Mouse (Mus musculus) liver, embryonic 14.5 days (tissue): ENCODE data around the gene Hectd4. TPM values are rescaled to one million over a fixed set of nuclear protein-coding genes. Genes with fewer than 3 reads are reported as not detected.

ENCODE experiments used
- ATAC-seq: fragments of 200-750 bp; cut with Nextera tagmentation; 2 replicates; pipeline ENCODE4 v1.8.0; 2017; ENCODE audit warnings: moderate number of reproducible peaks, mild to moderate bottlenecking, moderate library complexity; ENCODE audit not compliant: insufficient read depth
- DNase-seq, 3 experiments: peaks; one replicate each; pipeline ENCODE4 v3.0.0-alpha.2; 2012 to 2013; ENCODE audit warnings: low read depth in 3 of 3, low spot score in 3 of 3
- H3K27ac ChIP-seq: fragments of 300-500 bp; sonication (generic); 2 replicates; pipeline ENCODE4 v1.5.1; 2014; ENCODE audit warnings: moderate library complexity, mild to moderate bottlenecking, control low read depth, inconsistent platforms
- H3K27me3 ChIP-seq: fragments of 300-500 bp; sonication (generic); 2 replicates; pipeline ENCODE4 v1.6.1; 2014; ENCODE audit warnings: mild to moderate bottlenecking, low read length, moderate library complexity; ENCODE audit not compliant: control insufficient read depth, insufficient read depth
- H3K36me3 ChIP-seq: fragments of 300-500 bp; sonication (generic); replicated peaks from 2 replicates; pipeline ENCODE4 v1.6.1; 2014; ENCODE audit warnings: low read depth; ENCODE audit not compliant: control insufficient read depth, insufficient read depth
- H3K4me1 ChIP-seq, 2 experiments: fragments of 200-500 bp in 1 of 2; fragments of 300-500 bp in 1 of 2; sonication (generic) in 1 of 2; replicated peaks; 2 replicates each; pipeline ENCODE4 v1.6.1; 2012 to 2014; ENCODE audit warnings: antibody characterized with exemption in 1 of 2, inconsistent platforms in 1 of 2, low read length in 1 of 2; ENCODE audit not compliant: control insufficient read depth in 2 of 2, insufficient read depth in 2 of 2
- H3K4me2 ChIP-seq: fragments of 300-500 bp; sonication (generic); 2 replicates; pipeline ENCODE4 v1.6.1; 2014; ENCODE audit warnings: low read depth, mild to moderate bottlenecking, control low read depth, moderate library complexity
- H3K4me3 ChIP-seq, 2 experiments: fragments of 200-500 bp in 1 of 2; fragments of 300-500 bp in 1 of 2; sonication (generic) in 1 of 2; 2 replicates each; pipeline ENCODE4 v1.5.1; 2012 to 2014; ENCODE audit warnings: low read depth in 2 of 2, low read length in 2 of 2, mild to moderate bottlenecking in 2 of 2, control low read depth in 1 of 2, inconsistent platforms in 1 of 2, moderate library complexity in 1 of 2; ENCODE audit not compliant: insufficient read depth in 1 of 2
- H3K9ac ChIP-seq: fragments of 300-500 bp; sonication (generic); replicated peaks from 2 replicates; pipeline ENCODE4 v1.6.1; 2014; ENCODE audit warnings: mild to moderate bottlenecking, control low read depth, moderate library complexity
- H3K9me3 ChIP-seq: fragments of 300-500 bp; sonication (generic); 2 replicates; pipeline ENCODE4 v1.6.1; 2016; ENCODE audit warnings: low read length, mixed read lengths; ENCODE audit not compliant: control insufficient read depth
- CTCF ChIP-seq: IDR thresholded peaks from 2 replicates; pipeline ENCODE4 v1.5.1; 2016; ENCODE audit warnings: antibody characterized with exemption, low read depth, control low read depth
- EP300 ChIP-seq: IDR thresholded peaks from 2 replicates; pipeline ENCODE4 v1.6.1; 2016; ENCODE audit warnings: antibody characterized with exemption, low read depth
- WGBS: fragments of 180-500 bp; shearing (Covaris S2); extraction: QIAGEN DNeasy Blood & Tissue Kit; methylation state at CpG from one replicate; pipeline ENCODE4 v1.1.7; 2014; ENCODE audit not compliant: insufficient replicate concordance; 5-methylcytosine and 5-hydroxymethylcytosine counted together
- polyA plus RNA-seq, 2 experiments: library from polyadenylated mRNA; depleted of rRNA in 1 of 2; stranded (reverse) in 1 of 2; unstranded in 1 of 2; fragments of >200 nt; fragmentation: Nextera tagmentation in 1 of 2; extraction: Ambion mirVana in 1 of 2; gene quantifications; 2 replicates each; pipeline versions ENCODE4 v1.2.1 to v1.2.3; 2012 to 2014

The Hectd4 gene
- polyA plus RNA-seq, 2 experiments, result 11.2 to 15.8 TPM

DNA sequence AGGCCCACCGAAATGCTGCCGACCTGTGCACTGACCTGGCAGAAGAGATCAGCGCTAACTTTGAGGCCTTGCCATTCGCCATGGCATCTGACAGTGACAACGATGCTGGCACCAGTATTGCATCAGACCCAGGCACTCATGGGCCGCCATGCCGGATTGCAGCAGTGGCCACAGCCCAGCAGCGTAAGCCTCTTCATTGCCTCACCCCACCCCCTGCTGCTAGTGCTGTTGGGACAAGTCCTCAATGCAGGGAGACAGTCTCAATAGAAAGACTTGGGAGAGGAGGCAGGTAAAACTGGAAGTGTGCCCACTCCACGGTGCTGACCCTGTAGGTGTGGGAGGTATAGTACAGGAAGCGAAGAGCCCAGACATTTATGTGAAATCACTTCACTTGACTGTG is 111.7 kb downstream of the Hectd4 start:
- Histone ChIP-seq H3K27me3 (no peaks in the 10 kb centered on the region), H3K36me3 (peaks cover 89% of the 10 kb centered on the region), H3K27ac (no peak overlapping the region), H3K4me2 (no peak overlapping the region), H3K4me1 (no peaks in the 10 kb centered on the region), H3K9ac (no peak overlapping the region), H3K9me3 (no peaks in the 10 kb centered on the region), H3K4me3 (no peak overlapping the region)
- TF ChIP-seq CTCF (no peak), EP300 (no peak)
- ATAC-seq (no peak), DNase-seq (no peak)
- 95% methylated on average over 10 of the region's 10 CpGs for WGBS

DNA sequence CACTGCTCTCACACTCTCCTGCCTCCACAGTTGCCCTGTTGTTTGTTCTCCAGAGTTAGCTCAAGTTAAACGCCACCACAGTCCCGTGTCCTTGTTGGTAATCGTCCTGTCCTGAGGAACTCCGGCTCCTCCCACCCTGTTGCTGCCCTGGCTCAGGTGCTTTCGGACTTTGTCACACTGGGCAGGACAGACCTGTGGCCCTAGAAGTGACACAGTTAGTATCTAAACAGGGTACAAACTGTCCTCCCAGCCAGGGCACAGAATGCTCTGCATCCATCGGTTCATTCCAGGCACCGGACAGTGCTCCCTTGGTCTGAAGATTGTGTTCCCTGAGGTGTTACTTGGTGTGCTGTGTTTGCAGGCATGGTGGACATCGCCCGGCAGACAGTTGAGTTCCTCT is 114.0 kb downstream of the Hectd4 start:
- no peaks in the 10 kb centered on the region for H3K4me1 ChIP-seq
- no peak overlapping the region for H3K9ac ChIP-seq
- H3K36me3 ChIP-seq, result peaks cover 95% of the 10 kb centered on the region
- H3K9me3 ChIP-seq, result no peaks in the 10 kb centered on the region
- H3K4me3 ChIP-seq, result no peak overlapping the region
- TF ChIP-seq EP300, result no peak
- no peak for TF ChIP-seq CTCF
- no peak overlapping the region for H3K27ac ChIP-seq
- no peaks in the 10 kb centered on the region for H3K27me3 ChIP-seq
- DNase-seq (no peak), ATAC-seq (no peak)
- 92% methylated on average over 9 of the region's 9 CpGs for WGBS
- no peak overlapping the region for H3K4me2 ChIP-seq

DNA sequence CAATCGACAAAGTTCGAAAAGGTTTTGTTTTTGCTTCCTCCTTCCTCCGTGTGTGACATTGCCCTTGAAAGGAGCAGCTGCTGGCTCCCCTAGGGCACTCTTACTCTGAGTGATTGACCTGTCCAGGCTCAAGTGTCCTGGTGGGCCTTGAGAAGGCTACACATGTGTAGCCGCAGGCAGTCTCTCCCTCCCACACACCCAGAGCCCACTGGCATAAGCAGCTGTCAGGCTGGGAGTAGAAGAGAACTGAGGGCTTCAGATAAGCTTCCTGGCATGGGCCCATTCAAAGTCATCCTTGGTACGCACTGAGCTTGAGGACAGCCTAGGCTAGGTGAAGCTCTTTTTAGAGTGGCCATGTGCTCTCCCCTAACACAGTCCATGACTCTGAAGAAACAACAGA is 114.4 kb downstream of the Hectd4 start:
- WGBS, result 92% methylated on average over 5 of the region's 5 CpGs
- Histone ChIP-seq H3K4me2 (no peak overlapping the region), H3K9me3 (no peaks in the 10 kb centered on the region), H3K9ac (no peak overlapping the region), H3K4me3 (no peak overlapping the region), H3K27ac (no peak overlapping the region), H3K27me3 (no peaks in the 10 kb centered on the region), H3K36me3 (peaks cover 95% of the 10 kb centered on the region), H3K4me1 (no peaks in the 10 kb centered on the region)
- no peak for TF ChIP-seq EP300
- TF ChIP-seq CTCF, result no peak
- DNase-seq (no peak), ATAC-seq (no peak)

DNA sequence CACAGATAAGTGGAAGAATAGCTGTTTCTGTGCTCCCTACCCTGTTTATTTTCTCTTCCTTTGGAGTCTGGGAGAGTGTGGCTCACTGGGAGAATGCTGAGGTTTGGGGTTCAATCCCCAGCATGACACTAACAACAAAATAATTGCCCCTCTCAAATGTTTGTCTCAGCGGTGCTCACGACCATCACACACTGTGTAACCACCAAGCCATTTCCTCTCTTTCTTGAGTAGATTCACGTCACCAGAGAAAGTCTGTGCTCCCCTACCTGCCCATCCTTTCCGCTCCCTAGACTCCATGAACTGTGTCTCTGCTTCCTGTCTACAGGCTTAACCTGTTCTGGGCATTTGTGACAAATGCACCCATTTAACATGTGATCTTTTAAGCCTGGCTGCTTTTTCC is 115.4 kb downstream of the Hectd4 start:
- Histone ChIP-seq H3K4me1 (no peaks in the 10 kb centered on the region), H3K27ac (no peak overlapping the region), H3K9ac (no peak overlapping the region), H3K9me3 (no peaks in the 10 kb centered on the region), H3K27me3 (no peaks in the 10 kb centered on the region), H3K4me2 (no peak overlapping the region), H3K36me3 (peaks cover 99% of the 10 kb centered on the region), H3K4me3 (no peak overlapping the region)
- TF ChIP-seq CTCF, result no peak
- no peak for ATAC-seq
- DNase-seq, result no peak
- WGBS, result 89% methylated on average over 4 of the region's 4 CpGs

DNA sequence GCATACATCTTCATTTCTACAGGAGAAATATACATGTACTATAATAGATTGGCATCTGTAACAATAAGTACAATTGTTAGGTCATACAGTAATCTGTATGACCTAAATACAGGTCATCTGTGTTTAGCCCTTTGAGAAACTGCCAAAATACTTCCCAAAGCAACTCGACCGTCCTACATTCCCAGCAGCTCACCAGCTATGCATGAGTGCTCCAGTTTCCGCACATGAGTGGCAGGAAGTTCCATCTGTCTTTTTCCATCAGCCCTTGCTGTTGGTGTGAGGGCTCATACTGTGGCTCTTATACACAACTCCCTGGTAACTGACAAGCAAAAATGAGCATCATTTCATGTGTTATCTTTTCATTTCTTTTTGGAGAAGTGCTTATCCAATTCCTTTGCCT is 116.0 kb downstream of the Hectd4 start:
- Histone ChIP-seq H3K36me3 (peaks cover 99% of the 10 kb centered on the region), H3K4me3 (no peak overlapping the region), H3K9ac (no peak overlapping the region), H3K27me3 (no peaks in the 10 kb centered on the region), H3K27ac (no peak overlapping the region), H3K9me3 (no peaks in the 10 kb centered on the region), H3K4me1 (no peaks in the 10 kb centered on the region), H3K4me2 (no peak overlapping the region)
- WGBS, result 91% methylated on average over 3 of the region's 3 CpGs
- no peak for ATAC-seq
- DNase-seq, result no peak
- TF ChIP-seq CTCF, result no peak
- no peak for TF ChIP-seq EP300

DNA sequence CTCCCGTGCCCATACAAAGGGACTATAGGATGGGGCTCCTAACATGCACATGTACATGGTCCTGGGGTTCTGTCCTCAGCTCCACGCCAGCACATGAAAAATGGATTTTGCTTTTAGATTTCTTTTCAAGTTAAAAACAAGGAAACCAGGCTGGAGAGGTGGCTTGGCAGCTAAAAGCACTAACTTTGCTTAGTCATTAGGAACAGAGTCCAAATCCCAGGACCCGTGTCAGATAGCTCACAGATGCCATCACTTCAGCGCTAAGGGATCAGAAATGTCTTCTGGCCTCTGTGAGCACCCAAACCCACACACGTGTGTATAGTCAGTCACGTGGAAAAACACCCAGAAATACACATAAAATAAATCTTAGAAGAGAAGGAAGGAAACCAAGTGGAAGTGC is 116.8 kb downstream of the Hectd4 start:
- Histone ChIP-seq H3K4me3 (no peak overlapping the region), H3K27ac (no peak overlapping the region), H3K4me1 (no peaks in the 10 kb centered on the region), H3K4me2 (no peak overlapping the region), H3K36me3 (peaks cover 96% of the 10 kb centered on the region), H3K9ac (no peak overlapping the region), H3K27me3 (no peaks in the 10 kb centered on the region), H3K9me3 (no peaks in the 10 kb centered on the region)
- WGBS, result 89% methylated on average over 6 of the region's 6 CpGs
- TF ChIP-seq CTCF, result no peak
- no peak for TF ChIP-seq EP300
- ATAC-seq (no peak), DNase-seq (no peak)
